Mouse (Mus musculus) embryonic facial prominence, embryonic 13.5 days (tissue): ENCODE data around the gene 1700009N14Rik. TPM values are rescaled to one million over a fixed set of nuclear protein-coding genes. Genes with fewer than 3 reads are reported as not detected.

Experiments used
- ATAC-seq: fragments of 200-750 bp; cut with Nextera tagmentation; 2 replicates; pipeline ENCODE4 v1.8.0; 2017; ENCODE audit warnings: low read depth; ENCODE audit not compliant: insufficient number of reproducible peaks, insufficient read depth, low FRiP score, low TSS enrichment
- H3K27ac ChIP-seq: fragments of 300-500 bp; sonication (generic); 2 replicates; pipeline ENCODE4 v1.5.1; 2015; ENCODE audit warnings: moderate library complexity, mild to moderate bottlenecking, inconsistent platforms
- H3K27me3 ChIP-seq: fragments of 300-500 bp; sonication (generic); 2 replicates; pipeline ENCODE4 v1.6.1; 2015; ENCODE audit warnings: mild to moderate bottlenecking, inconsistent platforms
- H3K36me3 ChIP-seq: fragments of 300-500 bp; sonication (generic); 2 replicates; pipeline ENCODE4 v1.6.1; 2015; ENCODE audit warnings: mild to moderate bottlenecking, inconsistent platforms
- H3K4me1 ChIP-seq: fragments of 300-500 bp; sonication (generic); 2 replicates; pipeline ENCODE4 v1.6.1; 2015; ENCODE audit warnings: inconsistent platforms
- H3K4me2 ChIP-seq: fragments of 300-500 bp; sonication (generic); 2 replicates; pipeline ENCODE4 v1.6.1; 2015; ENCODE audit warnings: moderate library complexity, mild to moderate bottlenecking, inconsistent platforms
- H3K4me3 ChIP-seq: fragments of 300-500 bp; sonication (generic); 2 replicates; pipeline ENCODE4 v1.5.1; 2015; ENCODE audit warnings: mild to moderate bottlenecking, inconsistent platforms
- H3K9ac ChIP-seq: fragments of 300-500 bp; sonication (generic); 2 replicates; pipeline ENCODE4 v1.6.1; 2015; ENCODE audit warnings: mild to moderate bottlenecking, inconsistent platforms
- H3K9me3 ChIP-seq: fragments of 300-500 bp; sonication (generic); 2 replicates; pipeline ENCODE4 v1.6.1; 2016; ENCODE audit warnings: inconsistent platforms
- WGBS: fragments of 180-500 bp; shearing (Covaris S2); methylation state at CpG from one replicate; pipeline ENCODE4 v1.1.7; 2015; ENCODE audit warnings: mixed read lengths; 5-methylcytosine and 5-hydroxymethylcytosine counted together
- polyA plus RNA-seq: library from polyadenylated mRNA; unstranded; fragments of >200 nt; fragmentation: Nextera tagmentation; extraction: Ambion mirVana; gene quantifications from 2 replicates; pipeline ENCODE4 v1.2.1, GENCODE M21; 2015

Gene 1700009N14Rik
- not detected in 2 replicates for polyA plus RNA-seq

GRCm38 (mm10) chr4:39450069-39450468, at the start of gene 1700009N14Rik:
Gene 1700009N14Rik, plus strand, starts transcription at chr4:39450295.
- Histone ChIP-seq H3K4me1 (peaks cover 5% of the 10 kb centered on the region; the same call in 1 of the 2 replicates), H3K9ac (no peak within 1 kb of the TSS), H3K27ac (no peak within 1 kb of the TSS), H3K27me3 (no peaks in the 10 kb centered on the region), H3K4me3 (no peak within 1 kb of the TSS), H3K36me3 (no peaks in the 10 kb centered on the region), H3K9me3 (no peaks in the 10 kb centered on the region), H3K4me2 (no peak within 1 kb of the TSS)
- WGBS = 57% methylated on average over 3 of the region's 3 CpGs
- no peak for ATAC-seq

DNA sequence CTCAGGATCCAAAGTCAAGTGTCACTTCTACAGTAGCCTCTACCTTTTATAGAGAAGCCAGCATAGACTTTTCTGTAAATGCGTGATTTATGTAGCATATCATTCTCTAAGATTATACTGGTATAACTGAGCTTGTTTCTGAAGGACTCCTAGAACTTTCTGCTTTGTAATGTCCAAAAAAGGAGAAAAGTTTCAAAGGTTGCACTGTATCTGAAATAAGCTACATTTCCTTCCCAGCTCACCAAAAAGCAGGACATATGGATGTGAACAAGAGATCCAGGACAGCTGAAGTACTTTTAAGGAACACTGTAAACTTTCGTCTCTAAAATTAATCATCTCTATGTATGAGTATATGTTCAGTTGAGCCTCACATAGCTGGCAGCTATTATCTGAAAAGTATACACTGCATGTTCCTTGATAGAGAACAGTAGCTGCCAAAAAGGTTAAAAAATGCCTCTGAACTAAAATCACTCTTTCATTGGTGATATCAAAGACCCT, 12.2 kb upstream of the 1700009N14Rik start:
- Histone ChIP-seq H3K4me3 (no peak overlapping the region), H3K27ac (no peak overlapping the region), H3K27me3 (no peaks in the 10 kb centered on the region), H3K4me2 (no peak overlapping the region), H3K9ac (no peak overlapping the region), H3K9me3 (no peaks in the 10 kb centered on the region), H3K36me3 (no peaks in the 10 kb centered on the region), H3K4me1 (no peaks in the 10 kb centered on the region)
- WGBS = 85% methylated on average over 2 of the region's 2 CpGs
- no peak for ATAC-seq

- H3K4me1 ChIP-seq = no peaks in the 10 kb centered on the region
- no peaks in the 10 kb centered on the region for H3K27me3 ChIP-seq
- 68% methylated on average over 2 of the region's 2 CpGs for WGBS
- no peaks in the 10 kb centered on the region for H3K9me3 ChIP-seq
- H3K36me3 ChIP-seq = no peaks in the 10 kb centered on the region
- H3K9ac ChIP-seq = no peak overlapping the region
- no peak for ATAC-seq
- no peak overlapping the region for H3K4me2 ChIP-seq
- no peak overlapping the region for H3K27ac ChIP-seq
- no peak overlapping the region for H3K4me3 ChIP-seq
Observed at GRCm38 (mm10) chr4:39474291-39474690, 24.2 kb downstream of the 1700009N14Rik start.

DNA sequence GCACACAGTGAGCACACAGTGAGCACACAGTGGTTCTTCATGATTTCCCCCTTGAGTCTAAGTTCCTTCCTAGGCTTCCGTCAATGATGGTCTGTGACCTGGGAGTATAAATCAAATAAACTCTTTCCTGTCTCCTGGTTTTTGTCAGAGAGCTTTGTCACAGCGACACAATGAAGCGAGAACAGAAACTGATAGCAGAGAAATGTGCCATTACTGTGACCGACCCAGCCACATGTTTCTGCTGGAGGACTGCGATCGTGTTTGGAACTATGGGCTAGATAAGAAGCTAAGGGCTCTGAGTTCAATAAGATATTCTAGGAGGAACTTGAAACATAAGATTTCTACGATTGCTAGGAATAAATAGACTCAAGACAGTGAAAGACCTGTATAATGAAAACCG, 36.3 kb downstream of the 1700009N14Rik start:
- WGBS = 90% methylated on average over 8 of the region's 8 CpGs
- H3K9me3 ChIP-seq = peaks cover 5% of the 10 kb centered on the region; the same call in 1 of the 2 replicates
- no peaks in the 10 kb centered on the region for H3K4me1 ChIP-seq
- H3K36me3 ChIP-seq = no peaks in the 10 kb centered on the region
- H3K27ac ChIP-seq = no peak overlapping the region
- no peak overlapping the region for H3K9ac ChIP-seq
- H3K27me3 ChIP-seq = no peaks in the 10 kb centered on the region
- H3K4me3 ChIP-seq = no peak overlapping the region
- no peak overlapping the region for H3K4me2 ChIP-seq
- no peak for ATAC-seq

GRCm38 (mm10) chr4:39493596-39493995, 43.5 kb downstream of the 1700009N14Rik start:
- H3K36me3 ChIP-seq = no peaks in the 10 kb centered on the region
- no peak for ATAC-seq
- H3K4me1 ChIP-seq = no peaks in the 10 kb centered on the region
- H3K4me2 ChIP-seq = no peak overlapping the region
- peaks cover 5% of the 10 kb centered on the region; the same call in 1 of the 2 replicates for H3K9me3 ChIP-seq
- 81% methylated on average over 1 of the region's 1 CpGs for WGBS
- H3K4me3 ChIP-seq = no peak overlapping the region
- no peak overlapping the region for H3K9ac ChIP-seq
- no peak overlapping the region for H3K27ac ChIP-seq
- no peaks in the 10 kb centered on the region for H3K27me3 ChIP-seq

- ATAC-seq = no peak
- no peak overlapping the region for H3K9ac ChIP-seq
- no peaks in the 10 kb centered on the region for H3K4me1 ChIP-seq
- WGBS = 77% methylated on average over 1 of the region's 1 CpGs
- no peaks in the 10 kb centered on the region for H3K36me3 ChIP-seq
- peaks cover 3% of the 10 kb centered on the region; the same call in 1 of the 2 replicates for H3K9me3 ChIP-seq
- no peak overlapping the region for H3K4me3 ChIP-seq
- no peaks in the 10 kb centered on the region for H3K27me3 ChIP-seq
- H3K27ac ChIP-seq = no peak overlapping the region
- no peak overlapping the region for H3K4me2 ChIP-seq
Observed at GRCm38 (mm10) chr4:39495875-39496274, 45.8 kb downstream of the 1700009N14Rik start.
